11 mouse cellular contexts compared by ENCODE assay signal in genomic region chr1:134335211-134335923, GRCm38 (mm10). TPM values are rescaled to one million over a fixed set of nuclear protein-coding genes. Genes with fewer than 3 reads are reported as not detected.
DNase-seq lines count a peak whose midpoint lies in the region; ATAC-seq lines count a peak whose summit lies in the region.
"Had no signal": no experiment of that assay in that cellular context is flagged by ENCODE, and none has a peak within 500 bp of the region (broad histone marks: within the 10 kb centered on the region; RNA-seq: fewer than 3 reads in every experiment).

No protein-coding gene starts in this region.

- ATAC-seq in megakaryocyte-erythroid progenitor cell, adult 5-6 weeks (replicated peaks; ENCODE audit: low FRiP score, low TSS enrichment, poor library complexity, severe bottlenecking): no peak

- DNase-seq in layer of hippocampus, adult 11-12 months (ENCODE audit: low spot score): peak; percentile 70
- DNase-seq in layer of hippocampus, adult 9-10 months (ENCODE audit: low spot score): no peak
- peak; percentile 95 for DNase-seq in cerebellum, adult 9-11 months
- DNase-seq in layer of hippocampus, adult 18-20 months (ENCODE audit: low spot score in 2 of 2): peak; percentile 52 to 71
- peak; percentile 53 to 59 for DNase-seq in right cerebral cortex, adult 2 months (ENCODE audit: low spot score in 2 of 2)
- DNase-seq in B cell, adult 2 months: no peak
- DNase-seq: adrenal gland, postnatal 10 days; gastrocnemius, postnatal 25 days; kidney, postnatal 14 days had no signal

RNA-seq across cellular contexts. Expression of gene Ppfia4, which starts 2.6 kb away (rescaled TPM):
- 10 to 100 TPM; 66.5 to 68.4 TPM for total RNA-seq in layer of hippocampus, adult 18-20 months (2021)
- total RNA-seq in megakaryocyte-erythroid progenitor cell, adult 5-6 weeks (2014; fragmentation: Nextera tagmentation): 0.32 and 1.1 TPM in 2 replicates
- 1.1 and 1.6 TPM in 2 replicates for total RNA-seq in megakaryocyte-erythroid progenitor cell, adult 5-6 weeks (2017)
- total RNA-seq: MEL had no signal

RNA-seq across cellular contexts. Expression of gene Tmem183a, which starts 26.4 kb away (rescaled TPM):
- total RNA-seq in layer of hippocampus, adult 18-20 months (2021): 10 to 100 TPM; 60.3 to 71.7 TPM
- total RNA-seq in megakaryocyte-erythroid progenitor cell, adult 5-6 weeks (2014; fragmentation: Nextera tagmentation): 48.8 and 72.3 TPM in 2 replicates
- 51.4 and 57.0 TPM in 2 replicates for total RNA-seq in megakaryocyte-erythroid progenitor cell, adult 5-6 weeks (2017)

RNA-seq across cellular contexts. Expression of gene Myog, which starts 45.6 kb away (rescaled TPM):
- not detected for total RNA-seq in layer of hippocampus, adult 18-20 months (2021)
- not detected in 2 replicates for total RNA-seq in megakaryocyte-erythroid progenitor cell, adult 5-6 weeks (2014; fragmentation: Nextera tagmentation)
- total RNA-seq in megakaryocyte-erythroid progenitor cell, adult 5-6 weeks (2017): not detected in 2 replicates
- total RNA-seq: MEL had no signal

RNA-seq across cellular contexts. Expression of gene 4933406M09Rik, which starts 50.4 kb away (rescaled TPM):
- total RNA-seq in layer of hippocampus, adult 18-20 months (2021): not detected
- not detected in 2 replicates for total RNA-seq in megakaryocyte-erythroid progenitor cell, adult 5-6 weeks (2014; fragmentation: Nextera tagmentation)
- not detected in 2 replicates for total RNA-seq in megakaryocyte-erythroid progenitor cell, adult 5-6 weeks (2017)
- total RNA-seq: adrenal gland, postnatal 10 days; gastrocnemius, postnatal 25 days; MEL had no signal

Comparison
In these comparisons a context has a peak if more than half of its experiments do, and no peak if none do; other contexts are left out.
1. DNase-seq: peak in layer of hippocampus, adult 11-12 months (single experiment), cerebellum, adult 9-11 months (single experiment), layer of hippocampus, adult 18-20 months (2 of 2) and right cerebral cortex, adult 2 months (2 of 2); none in layer of hippocampus, adult 9-10 months (single experiment) and B cell, adult 2 months (0 of 2).
2. RNA of gene Ppfia4, which starts 2.6 kb away (total RNA-seq): 66.5 to 68.4 TPM in layer of hippocampus, adult 18-20 months; 0.32 to 1.6 TPM in megakaryocyte-erythroid progenitor cell, adult 5-6 weeks; every median in the first group is over 10 times any median in the second.